Mouse (Mus musculus): ENCODE data around the gene Map3k4. TPM values are rescaled to one million over a fixed set of nuclear protein-coding genes. Genes with fewer than 3 reads are reported as not detected.

Gene Map3k4
- polyA plus RNA-seq, 1 experiment from 2014 or later = 44.9 TPM

DNA sequence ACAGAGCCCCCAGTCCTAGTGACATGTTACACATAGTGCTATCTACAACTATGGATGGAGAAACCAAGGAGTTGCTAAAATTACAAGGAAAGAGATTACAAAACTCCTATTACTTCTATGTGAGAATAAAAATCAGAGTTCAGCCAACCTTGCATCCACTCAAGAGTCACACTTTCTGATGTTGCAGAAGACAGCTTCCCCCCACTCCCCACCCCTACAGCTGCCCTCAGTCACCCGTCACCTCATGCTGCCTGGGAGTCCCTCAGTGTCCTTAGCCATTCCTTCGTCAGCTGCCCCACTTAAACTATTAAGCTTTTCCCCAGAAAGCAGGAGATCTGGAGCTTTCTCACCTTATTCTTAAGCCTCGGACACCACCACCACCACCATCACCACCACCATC lies 54.3 kb downstream of the Map3k4 start:
- Histone ChIP-seq H3K4me2 (no peak overlapping the region), H3K9ac (no peak overlapping the region), H3K4me3 (no peak overlapping the region), H3K9me3 (replicated peaks) (no peaks in the 10 kb centered on the region), H3K36me3 (ENCODE audit: poor library complexity, severe bottlenecking) (peaks cover 39% of the 10 kb centered on the region), H3K27ac (no peak overlapping the region), H3K27me3 (no peaks in the 10 kb centered on the region), H3K4me1 (peaks cover 26% of the 10 kb centered on the region)
- ATAC-seq = no peak
- 92% methylated on average over 3 of the region's 3 CpGs for WGBS

DNA sequence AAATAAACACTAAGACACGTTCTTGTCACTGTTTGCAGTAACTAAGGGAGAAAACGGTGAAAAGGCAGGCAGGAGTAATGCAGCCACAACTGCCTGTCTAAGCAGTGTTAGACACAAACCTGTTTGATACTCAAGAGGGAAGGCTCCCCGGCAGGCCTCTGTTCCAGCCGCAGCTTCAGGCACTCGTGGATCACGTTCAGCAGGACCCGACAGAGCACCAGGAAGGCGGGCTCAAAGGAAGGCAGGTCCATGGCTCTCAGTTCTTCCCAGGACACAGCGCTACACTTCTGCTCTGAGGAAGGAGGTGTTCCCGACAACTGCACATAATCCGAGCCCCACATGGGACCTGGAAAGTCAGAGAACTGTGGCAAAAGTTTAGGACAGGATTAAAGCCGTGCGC lies 54.8 kb downstream of the Map3k4 start:
- H3K9ac ChIP-seq = no peak overlapping the region
- H3K4me1 ChIP-seq = peaks cover 22% of the 10 kb centered on the region
- no peaks in the 10 kb centered on the region for H3K27me3 ChIP-seq
- no peak overlapping the region for H3K27ac ChIP-seq
- no peak overlapping the region for H3K4me3 ChIP-seq
- WGBS = 93% methylated on average over 13 of the region's 13 CpGs
- H3K36me3 ChIP-seq (ENCODE audit: poor library complexity, severe bottlenecking) = peaks cover 39% of the 10 kb centered on the region
- ATAC-seq = no peak
- H3K9me3 ChIP-seq (replicated peaks) = no peaks in the 10 kb centered on the region
- no peak overlapping the region for H3K4me2 ChIP-seq

DNA sequence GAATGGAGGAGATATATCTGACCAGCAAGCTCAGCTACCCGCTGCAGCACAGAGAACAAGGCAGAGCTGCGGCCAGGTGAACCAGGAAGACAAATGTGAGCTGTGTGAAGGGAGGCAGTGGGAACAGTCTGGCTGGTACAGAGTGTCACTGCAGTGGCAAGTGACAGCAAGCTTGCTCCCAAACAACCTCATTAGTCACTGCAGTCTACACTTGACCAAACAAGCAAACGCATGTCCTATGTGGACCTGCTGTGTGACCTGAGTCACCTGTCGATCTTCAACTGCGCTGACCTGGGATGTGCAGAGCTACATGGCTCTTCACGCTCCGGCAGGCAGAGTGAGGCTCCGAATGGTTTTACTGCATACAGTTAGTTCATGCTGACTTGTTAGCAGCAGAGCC lies 55.7 kb downstream of the Map3k4 start:
- peaks cover 15% of the 10 kb centered on the region for H3K4me1 ChIP-seq
- no peak overlapping the region for H3K4me3 ChIP-seq
- H3K4me2 ChIP-seq = no peak overlapping the region
- H3K27me3 ChIP-seq = no peaks in the 10 kb centered on the region
- no peaks in the 10 kb centered on the region for H3K9me3 ChIP-seq (replicated peaks)
- no peak overlapping the region for H3K9ac ChIP-seq
- ATAC-seq = no peak
- H3K36me3 ChIP-seq (ENCODE audit: poor library complexity, severe bottlenecking) = peaks cover 43% of the 10 kb centered on the region
- 90% methylated on average over 8 of the region's 8 CpGs for WGBS
- H3K27ac ChIP-seq = no peak overlapping the region

DNA sequence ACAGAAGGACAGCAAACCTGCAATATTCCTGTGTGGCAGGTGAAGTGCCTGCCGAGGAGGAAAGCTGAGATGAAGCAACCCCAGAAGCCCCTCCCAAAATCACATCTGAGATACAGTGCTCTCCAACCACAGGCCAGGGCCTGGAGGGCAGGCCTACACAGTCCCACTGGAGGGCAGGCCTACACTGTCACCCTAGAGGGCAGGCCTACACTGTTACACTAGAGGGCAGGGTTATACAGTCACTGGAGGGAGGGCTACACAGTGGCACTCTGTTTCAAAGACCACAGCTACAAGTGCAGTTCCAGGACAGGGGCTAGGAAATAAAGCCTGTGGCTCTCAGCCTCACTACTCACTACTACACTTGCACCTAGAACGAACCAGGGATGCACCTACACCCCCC lies 56.7 kb downstream of the Map3k4 start:
- Histone ChIP-seq H3K27ac (no peak overlapping the region), H3K4me3 (no peak overlapping the region), H3K9me3 (replicated peaks) (no peaks in the 10 kb centered on the region), H3K9ac (no peak overlapping the region), H3K4me1 (peaks cover 8% of the 10 kb centered on the region), H3K36me3 (ENCODE audit: poor library complexity, severe bottlenecking) (peaks cover 53% of the 10 kb centered on the region), H3K4me2 (no peak overlapping the region), H3K27me3 (no peaks in the 10 kb centered on the region)
- 94% methylated on average over 2 of the region's 2 CpGs for WGBS
- ATAC-seq = no peak

DNA sequence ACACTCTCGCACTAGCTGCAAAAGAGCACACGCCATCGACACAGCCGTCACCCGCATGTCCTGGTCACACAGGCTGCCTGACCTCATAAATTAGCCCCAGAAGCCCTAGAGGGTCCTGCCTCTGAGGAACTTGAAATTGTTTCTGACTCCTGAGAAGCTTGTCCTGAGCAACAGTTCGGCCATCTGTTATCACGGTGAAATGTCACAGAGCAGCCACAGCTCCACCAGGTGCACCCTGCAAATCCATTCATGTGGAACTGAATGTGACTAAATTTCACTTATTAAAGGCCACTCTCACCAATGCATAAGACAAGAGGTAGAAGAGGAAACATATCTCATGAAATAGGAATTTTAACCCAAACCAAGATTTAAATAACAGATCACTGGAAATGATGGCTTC lies 57.2 kb downstream of the Map3k4 start:
- Histone ChIP-seq H3K4me3 (no peak overlapping the region), H3K9ac (no peak overlapping the region), H3K9me3 (replicated peaks) (no peaks in the 10 kb centered on the region), H3K4me1 (peaks cover 3% of the 10 kb centered on the region), H3K4me2 (no peak overlapping the region), H3K27me3 (no peaks in the 10 kb centered on the region), H3K27ac (no peak overlapping the region), H3K36me3 (ENCODE audit: poor library complexity, severe bottlenecking) (peaks cover 58% of the 10 kb centered on the region)
- no peak for ATAC-seq
- 89% methylated on average over 7 of the region's 7 CpGs for WGBS

DNA sequence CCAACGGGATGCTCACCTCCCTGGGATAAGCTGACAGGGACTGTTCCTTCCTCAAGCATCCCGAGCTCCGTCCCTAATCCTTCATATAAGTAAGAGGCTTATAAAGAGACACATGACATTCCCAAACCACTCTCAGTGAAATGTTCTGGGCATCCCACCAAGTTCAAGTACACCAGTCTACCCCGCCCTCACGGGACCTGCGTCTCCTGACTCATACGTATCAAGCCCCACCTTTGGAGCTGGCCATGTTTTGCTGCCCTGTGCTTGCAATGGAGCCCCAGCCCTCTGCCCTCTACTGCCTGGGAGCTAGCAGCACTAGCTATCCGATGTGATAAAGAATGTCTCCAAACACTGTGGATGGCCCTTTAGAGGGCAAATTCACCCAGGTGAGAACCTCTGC lies 58.6 kb downstream of the Map3k4 start:
- WGBS = 95% methylated on average over 8 of the region's 8 CpGs
- ATAC-seq = no peak
- H3K4me3 ChIP-seq = no peak overlapping the region
- H3K9ac ChIP-seq = no peak overlapping the region
- no peaks in the 10 kb centered on the region for H3K27me3 ChIP-seq
- peaks cover 72% of the 10 kb centered on the region for H3K36me3 ChIP-seq (ENCODE audit: poor library complexity, severe bottlenecking)
- no peak overlapping the region for H3K4me2 ChIP-seq
- no peak overlapping the region for H3K27ac ChIP-seq
- H3K4me1 ChIP-seq = no peaks in the 10 kb centered on the region
- H3K9me3 ChIP-seq (replicated peaks) = no peaks in the 10 kb centered on the region

DNA sequence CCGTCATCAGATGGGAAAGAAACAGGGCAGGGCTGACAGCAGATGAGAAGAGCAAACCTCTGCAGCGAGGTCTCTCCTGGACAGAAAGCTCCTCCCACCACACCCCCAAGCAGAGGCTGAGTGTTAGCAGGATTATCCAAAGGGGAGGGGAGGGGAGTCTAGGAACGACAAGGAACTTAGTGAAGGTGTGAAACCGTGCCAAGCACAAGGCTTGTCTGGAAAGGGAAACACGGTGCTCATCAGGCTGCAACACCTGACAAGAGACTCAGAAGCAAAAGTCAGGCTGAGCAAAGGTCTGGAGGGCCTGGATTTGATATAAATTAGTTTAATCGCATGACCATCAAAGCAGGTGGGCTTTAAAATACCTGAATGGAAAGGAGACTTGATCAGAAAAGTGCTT lies 60.1 kb downstream of the Map3k4 start:
- peaks cover 82% of the 10 kb centered on the region for H3K36me3 ChIP-seq (ENCODE audit: poor library complexity, severe bottlenecking)
- H3K27ac ChIP-seq = no peak overlapping the region
- WGBS = 74% methylated on average over 6 of the region's 6 CpGs

DNA sequence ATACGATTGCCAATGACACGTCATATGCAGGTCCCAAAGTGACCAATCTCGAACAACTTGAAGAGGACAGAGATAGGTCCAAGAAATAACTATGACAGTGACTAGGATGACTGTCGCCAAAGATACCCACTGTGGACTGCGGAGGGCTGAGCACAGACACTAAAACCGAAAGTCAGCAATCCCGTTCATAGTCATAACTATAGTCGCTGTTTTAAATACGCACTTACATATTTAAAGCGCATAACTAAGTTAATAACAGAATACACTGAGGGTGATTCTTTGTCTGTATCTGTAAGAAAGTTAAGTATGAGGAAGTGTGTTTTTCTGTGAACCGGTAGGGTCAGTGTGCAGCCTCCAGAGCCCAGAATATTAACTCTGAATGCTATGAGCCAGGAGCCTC lies 62.5 kb downstream of the Map3k4 start:
- H3K27me3 ChIP-seq = no peaks in the 10 kb centered on the region
- H3K4me1 ChIP-seq = no peaks in the 10 kb centered on the region
- no peak for ATAC-seq
- no peak overlapping the region for H3K4me3 ChIP-seq
- 97% methylated on average over 11 of the region's 11 CpGs for WGBS
- no peak overlapping the region for H3K9ac ChIP-seq
- peaks cover 8% of the 10 kb centered on the region for H3K9me3 ChIP-seq (replicated peaks)
- H3K27ac ChIP-seq = no peak overlapping the region
- peaks cover 93% of the 10 kb centered on the region for H3K36me3 ChIP-seq (ENCODE audit: poor library complexity, severe bottlenecking)
- H3K4me2 ChIP-seq = no peak overlapping the region

More for the DNA sequence above, 60.1 kb downstream of the Map3k4 start:
- H3K9ac ChIP-seq = no peak overlapping the region
- H3K4me1 ChIP-seq = no peaks in the 10 kb centered on the region
- no peak overlapping the region for H3K4me2 ChIP-seq
- no peak overlapping the region for H3K4me3 ChIP-seq
- ATAC-seq = no peak
- no peaks in the 10 kb centered on the region for H3K9me3 ChIP-seq (replicated peaks)
- H3K27me3 ChIP-seq = no peaks in the 10 kb centered on the region

DNA sequence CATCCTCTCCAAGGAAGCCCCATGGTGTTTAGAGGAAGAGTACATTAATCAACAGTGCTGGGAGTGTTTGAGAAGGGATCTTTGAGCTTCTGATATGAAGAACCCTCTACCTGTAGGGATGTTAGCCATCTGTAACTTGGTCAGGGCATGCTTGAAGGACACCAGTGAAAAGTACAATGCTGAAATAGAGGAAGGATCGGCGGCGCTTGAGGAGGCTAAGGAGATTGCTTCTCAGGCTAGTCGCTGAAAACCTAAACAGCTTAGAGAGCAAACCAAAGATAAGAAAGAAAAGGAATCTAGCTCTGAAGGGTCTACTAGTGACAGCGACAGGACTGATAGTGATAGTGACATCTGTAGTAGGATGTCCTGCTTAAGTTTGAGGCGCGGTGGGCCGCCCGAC lies 68.0 kb downstream of the Map3k4 start:
- H3K9ac ChIP-seq = no peak overlapping the region
- no peak overlapping the region for H3K27ac ChIP-seq
- no peak overlapping the region for H3K4me2 ChIP-seq
- no peak overlapping the region for H3K4me3 ChIP-seq
- no peak for ATAC-seq
- no peaks in the 10 kb centered on the region for H3K27me3 ChIP-seq
- peaks cover 86% of the 10 kb centered on the region for H3K36me3 ChIP-seq (ENCODE audit: poor library complexity, severe bottlenecking)
- no peaks in the 10 kb centered on the region for H3K4me1 ChIP-seq
- H3K9me3 ChIP-seq (replicated peaks) = peaks cover 8% of the 10 kb centered on the region
- WGBS = over 99% methylated on average over 9 of the region's 9 CpGs

DNA sequence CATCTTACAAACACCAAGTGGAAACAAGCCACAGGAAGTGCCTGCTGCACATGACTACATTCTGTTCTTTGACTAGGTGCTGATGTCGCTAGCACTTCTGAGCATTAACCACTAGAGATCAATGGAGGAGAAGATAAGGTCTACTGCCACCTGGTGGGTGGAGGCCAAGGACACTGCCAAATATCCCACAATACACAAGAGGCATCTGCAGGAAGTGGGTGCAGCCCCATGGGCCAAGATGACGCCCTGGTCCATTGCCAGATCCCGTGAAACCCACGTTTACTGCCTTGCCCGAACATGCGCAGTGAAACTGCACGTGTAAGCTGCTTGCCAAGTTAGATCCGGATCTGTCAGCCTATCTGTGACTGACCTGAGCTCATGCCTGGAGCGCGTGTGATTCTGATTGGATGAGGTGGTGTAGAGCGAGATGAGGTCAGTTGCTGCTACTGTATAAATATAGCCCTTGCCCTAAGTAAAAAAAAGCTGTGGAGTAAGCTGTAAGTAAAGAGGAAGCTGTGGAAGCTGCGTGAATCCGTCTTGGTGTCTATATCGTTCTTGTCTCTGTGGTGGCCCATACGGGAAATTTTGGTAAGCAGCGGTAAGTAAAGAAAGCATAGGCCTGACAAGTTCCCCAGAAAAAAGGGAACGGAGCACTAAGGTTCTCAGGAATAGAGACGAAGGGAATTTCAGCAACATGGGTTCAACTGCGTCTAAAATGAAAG lies 68.7 kb downstream of the Map3k4 start:
- H3K27me3 ChIP-seq = no peaks in the 10 kb centered on the region
- H3K4me1 ChIP-seq = no peaks in the 10 kb centered on the region
- H3K9ac ChIP-seq = no peak overlapping the region
- H3K4me3 ChIP-seq = no peak overlapping the region
- H3K36me3 ChIP-seq (ENCODE audit: poor library complexity, severe bottlenecking) = peaks cover 80% of the 10 kb centered on the region
- H3K4me2 ChIP-seq = no peak overlapping the region
- no peak overlapping the region for H3K27ac ChIP-seq
- peaks cover 8% of the 10 kb centered on the region for H3K9me3 ChIP-seq (replicated peaks)
- WGBS = 96% methylated on average over 19 of the region's 19 CpGs
- ATAC-seq = no peak

DNA sequence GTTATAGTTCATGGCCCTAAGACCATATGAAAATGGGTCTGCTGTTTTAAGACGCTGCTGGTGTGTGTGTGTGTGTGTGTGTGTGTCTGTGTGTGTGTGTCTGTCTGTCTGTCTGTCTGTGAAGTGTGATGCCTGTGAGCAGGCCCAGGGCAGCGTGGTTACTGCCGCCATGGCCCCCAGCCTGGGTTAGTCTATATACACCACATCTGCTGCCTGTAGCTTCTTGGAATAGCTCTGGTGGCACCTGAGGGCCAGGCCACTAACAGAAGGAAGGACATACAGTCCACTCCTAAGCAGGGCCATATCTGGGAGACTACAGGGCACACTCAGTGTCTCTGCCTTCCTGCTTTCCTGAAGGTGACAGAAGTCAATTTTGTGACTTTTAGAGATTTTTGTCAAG lies 77.9 kb downstream of the Map3k4 start:
- no peak overlapping the region for H3K9ac ChIP-seq
- H3K27me3 ChIP-seq = no peaks in the 10 kb centered on the region
- no peak for ATAC-seq
- WGBS = 97% methylated on average over 3 of the region's 3 CpGs
- no peaks in the 10 kb centered on the region for H3K4me1 ChIP-seq
- no peak overlapping the region for H3K27ac ChIP-seq
- H3K4me3 ChIP-seq = no peak overlapping the region
- H3K36me3 ChIP-seq (ENCODE audit: poor library complexity, severe bottlenecking) = peaks cover 62% of the 10 kb centered on the region
- no peak overlapping the region for H3K4me2 ChIP-seq
- no peaks in the 10 kb centered on the region for H3K9me3 ChIP-seq (replicated peaks)

DNA sequence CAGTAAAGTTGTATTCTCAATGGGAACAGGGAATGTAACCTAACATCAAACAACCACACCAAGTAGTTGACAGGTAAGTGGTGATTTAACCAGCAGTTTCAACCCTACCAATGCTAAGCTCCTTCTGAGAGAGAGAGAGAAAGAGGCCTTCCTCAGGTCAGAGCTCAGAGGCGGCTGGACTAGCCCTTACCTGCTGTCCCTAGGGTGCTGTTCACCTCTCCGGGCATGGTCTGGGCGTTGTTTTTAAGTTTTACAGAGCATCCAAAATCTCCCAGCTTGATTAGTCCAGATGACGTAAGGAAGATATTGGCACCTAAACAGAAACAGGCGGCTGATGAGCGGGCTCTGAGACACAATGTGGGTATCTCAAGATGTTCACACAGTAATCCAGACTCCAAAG lies 85.9 kb downstream of the Map3k4 start:
- no peak for ATAC-seq
- Histone ChIP-seq H3K9ac (no peak overlapping the region), H3K9me3 (replicated peaks) (no peaks in the 10 kb centered on the region), H3K4me2 (no peak overlapping the region), H3K27me3 (no peaks in the 10 kb centered on the region), H3K27ac (no peak overlapping the region), H3K4me3 (no peak overlapping the region), H3K4me1 (no peaks in the 10 kb centered on the region), H3K36me3 (ENCODE audit: poor library complexity, severe bottlenecking) (peaks cover 92% of the 10 kb centered on the region)
- 96% methylated on average over 6 of the region's 6 CpGs for WGBS

DNA sequence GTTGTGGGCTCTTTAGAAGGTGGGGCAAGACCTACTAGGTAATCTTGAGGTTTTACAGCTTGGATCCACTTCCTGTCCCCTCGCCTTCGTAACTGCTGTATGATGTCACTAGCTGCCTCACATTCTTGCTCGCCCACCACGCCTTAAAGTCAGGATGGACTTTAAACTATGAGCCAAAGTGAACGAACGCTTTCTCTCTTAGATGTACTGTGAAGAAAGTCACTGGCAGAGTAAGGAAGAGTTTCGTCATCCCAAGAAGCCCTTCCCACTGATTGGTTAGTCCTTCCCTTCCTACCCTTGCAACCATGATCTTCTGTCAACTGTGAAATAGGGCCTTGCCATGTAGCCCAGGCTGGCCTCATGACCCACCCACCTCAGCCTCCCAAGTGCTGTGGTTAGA lies 87.5 kb downstream of the Map3k4 start:
- Histone ChIP-seq H3K9ac (no peak overlapping the region), H3K27me3 (no peaks in the 10 kb centered on the region), H3K4me1 (no peaks in the 10 kb centered on the region), H3K4me3 (no peak overlapping the region), H3K4me2 (no peak overlapping the region), H3K9me3 (replicated peaks) (no peaks in the 10 kb centered on the region), H3K36me3 (ENCODE audit: poor library complexity, severe bottlenecking) (peaks cover 87% of the 10 kb centered on the region), H3K27ac (no peak overlapping the region)
- no peak for ATAC-seq
- WGBS = 93% methylated on average over 7 of the region's 7 CpGs
